Mouse (Mus musculus) forebrain, embryonic 15.5 days (tissue): Measurements from ENCODE around the gene Gnb4. TPM values are rescaled to one million over a fixed set of nuclear protein-coding genes. Genes with fewer than 3 reads are reported as not detected.

Experiments
- ATAC-seq: fragments of 200-750 bp; cut with Nextera tagmentation; replicated peaks from 2 replicates; pipeline ENCODE4 v1.8.0; 2017; ENCODE audit warnings: mild to moderate bottlenecking, moderate TSS enrichment, moderate library complexity
- H3K27ac ChIP-seq: fragments of 300-500 bp; sonication (generic); replicated peaks from 2 replicates; pipeline ENCODE4 v1.5.1; 2015; ENCODE audit warnings: mild to moderate bottlenecking, inconsistent platforms
- H3K27me3 ChIP-seq: fragments of 300-500 bp; sonication (generic); 2 replicates; pipeline ENCODE4 v1.6.1; 2015; ENCODE audit warnings: inconsistent platforms
- H3K36me3 ChIP-seq: fragments of 300-500 bp; sonication (generic); 2 replicates; pipeline ENCODE4 v1.6.1; 2015; ENCODE audit warnings: mild to moderate bottlenecking, inconsistent platforms
- H3K4me1 ChIP-seq: fragments of 300-500 bp; sonication (generic); 2 replicates; pipeline ENCODE4 v1.6.1; 2015; ENCODE audit warnings: inconsistent platforms
- H3K4me2 ChIP-seq: fragments of 300-500 bp; sonication (generic); replicated peaks from 2 replicates; pipeline ENCODE4 v1.6.1; 2015; ENCODE audit warnings: mild to moderate bottlenecking, inconsistent platforms
- H3K4me3 ChIP-seq: fragments of 300-500 bp; sonication (generic); 2 replicates; pipeline ENCODE4 v1.5.1; 2015; ENCODE audit warnings: mild to moderate bottlenecking, inconsistent platforms
- H3K9ac ChIP-seq: fragments of 300-500 bp; sonication (generic); replicated peaks from 2 replicates; pipeline ENCODE4 v1.6.1; 2015; ENCODE audit warnings: mild to moderate bottlenecking, inconsistent platforms
- H3K9me3 ChIP-seq: fragments of 300-500 bp; sonication (generic); 2 replicates; pipeline ENCODE4 v1.6.1; 2016; ENCODE audit warnings: inconsistent platforms
- WGBS: fragments of 180-500 bp; shearing (Covaris S2); methylation state at CpG from one replicate; pipeline ENCODE4 v1.1.7; 2015; ENCODE audit warnings: mixed read lengths; 5-methylcytosine and 5-hydroxymethylcytosine counted together
- polyA plus RNA-seq: library from polyadenylated mRNA; unstranded; fragments of >200 nt; fragmentation: Nextera tagmentation; extraction: Ambion mirVana; gene quantifications from 2 replicates; pipeline ENCODE4 v1.2.1, GENCODE M21; 2015

Gnb4 gene
- polyA plus RNA-seq, 1 experiment from 2014 or later = 71.8 TPM

DNA sequence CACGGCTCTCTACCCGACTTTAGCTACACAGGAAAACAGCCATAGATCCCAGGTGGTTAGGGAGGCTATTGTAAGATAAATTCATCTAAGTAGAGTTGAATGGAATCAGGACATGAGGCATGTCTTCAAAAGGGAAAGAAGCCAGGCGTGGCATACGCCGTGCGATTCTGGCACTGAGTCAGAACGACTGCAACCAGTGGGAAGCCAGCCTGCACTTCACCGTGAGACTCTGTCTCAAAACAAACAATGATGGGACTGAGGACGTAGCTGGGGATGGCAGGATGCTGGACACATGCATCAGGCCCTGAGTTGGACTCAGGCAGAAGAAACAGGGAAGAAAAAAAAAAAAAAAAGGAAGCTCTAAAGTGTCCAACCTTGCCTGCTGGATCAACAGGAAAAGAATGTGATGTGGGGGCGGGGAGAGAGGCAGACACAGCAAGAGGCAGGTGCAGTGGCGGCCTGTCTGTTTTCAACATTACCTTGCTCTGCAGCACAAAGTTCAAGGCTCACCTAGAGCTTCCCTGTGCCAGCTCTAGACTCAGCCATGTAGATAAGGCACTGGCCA, 4.7 kb downstream of the Gnb4 start:
- ATAC-seq = no peak
- H3K9me3 ChIP-seq = no peaks in the 10 kb centered on the region
- H3K9ac ChIP-seq = no peak overlapping the region
- no peaks in the 10 kb centered on the region for H3K27me3 ChIP-seq
- 72% methylated on average over 11 of the region's 11 CpGs for WGBS
- no peak overlapping the region for H3K4me2 ChIP-seq
- H3K4me3 ChIP-seq = no peak overlapping the region
- H3K4me1 ChIP-seq = peaks cover 3% of the 10 kb centered on the region; the same call in 1 of the 2 replicates
- H3K36me3 ChIP-seq = no peaks in the 10 kb centered on the region
- no peak overlapping the region for H3K27ac ChIP-seq

DNA sequence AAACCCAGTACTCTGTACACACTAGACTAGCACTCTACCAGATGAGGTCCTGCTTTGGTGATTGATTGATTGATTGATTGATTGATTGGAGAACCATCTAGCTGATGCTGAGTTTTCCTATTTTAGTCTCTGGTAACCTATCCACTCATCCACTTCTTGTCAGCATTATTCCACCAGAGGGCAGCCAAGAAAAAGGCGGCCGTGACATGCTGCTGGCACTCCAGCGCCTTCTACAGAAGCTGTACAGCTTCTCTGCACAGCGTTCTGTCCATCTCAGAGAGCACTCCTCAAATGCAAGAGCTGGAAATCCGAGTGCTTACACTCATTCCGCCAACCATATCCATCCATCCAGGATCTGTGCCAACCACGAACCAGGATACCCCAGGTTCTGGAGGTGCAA, 5.8 kb downstream of the Gnb4 start:
- peaks cover 3% of the 10 kb centered on the region; the same call in 1 of the 2 replicates for H3K4me1 ChIP-seq
- no peak overlapping the region for H3K9ac ChIP-seq
- no peak overlapping the region for H3K27ac ChIP-seq
- H3K9me3 ChIP-seq = no peaks in the 10 kb centered on the region
- WGBS = 34% methylated on average over 7 of the region's 7 CpGs
- H3K4me2 ChIP-seq = no peak overlapping the region
- no peaks in the 10 kb centered on the region for H3K36me3 ChIP-seq
- ATAC-seq = 0 out of 2 replicates have a peak, but pooled peaks have one; percentile 38
- H3K4me3 ChIP-seq = no peak overlapping the region
- H3K27me3 ChIP-seq = no peaks in the 10 kb centered on the region

DNA sequence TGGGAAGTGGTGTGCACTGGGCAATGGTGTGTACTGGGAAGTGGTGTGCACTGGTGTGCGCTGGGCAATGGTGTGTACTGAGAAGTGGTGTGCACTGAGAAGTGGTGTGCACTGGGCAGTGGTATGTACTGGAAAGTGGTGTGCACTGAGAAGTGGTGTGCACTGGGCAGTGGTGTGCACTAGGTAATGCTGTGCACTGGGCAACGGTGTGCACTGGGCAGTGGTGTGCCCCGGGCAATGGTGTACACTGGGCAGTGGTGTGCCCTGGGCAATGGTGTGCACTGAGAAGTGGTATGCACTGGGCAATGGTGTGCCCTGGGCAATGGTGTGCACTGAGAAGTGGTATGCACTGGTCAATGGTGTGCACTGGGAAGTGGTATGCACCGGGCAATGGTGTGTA, 7.2 kb downstream of the Gnb4 start:
- no peaks in the 10 kb centered on the region for H3K9me3 ChIP-seq
- no peak overlapping the region for H3K27ac ChIP-seq
- no peaks in the 10 kb centered on the region for H3K36me3 ChIP-seq
- 95% methylated on average over 4 of the region's 4 CpGs for WGBS
- H3K27me3 ChIP-seq = no peaks in the 10 kb centered on the region
- H3K4me1 ChIP-seq = peaks cover 3% of the 10 kb centered on the region; the same call in 1 of the 2 replicates
- no peak overlapping the region for H3K4me3 ChIP-seq
- no peak overlapping the region for H3K9ac ChIP-seq
- peak; percentile 24 for ATAC-seq
- no peak overlapping the region for H3K4me2 ChIP-seq

DNA sequence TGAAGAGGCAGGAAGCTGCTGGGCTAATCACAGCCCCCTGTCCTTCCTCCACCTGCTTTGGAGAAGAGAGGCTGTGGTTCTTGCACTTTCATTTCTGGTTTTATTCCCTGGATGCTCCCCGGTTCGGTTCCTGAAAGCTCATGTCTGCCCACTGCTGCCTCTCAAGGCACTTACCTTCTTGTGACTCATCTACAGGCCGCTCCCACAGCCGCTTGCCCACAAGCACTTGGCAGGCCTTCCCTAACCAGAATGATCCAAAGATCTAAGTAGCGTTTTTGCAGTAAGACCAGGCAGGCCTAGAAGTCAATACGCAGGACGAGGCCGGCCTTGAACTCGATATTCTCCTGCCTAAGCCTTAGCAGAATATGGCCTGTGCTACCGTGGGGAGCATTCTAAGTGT, 15.3 kb downstream of the Gnb4 start:
- ATAC-seq = no peak
- 0 out of 2 replicates have a peak, but pooled peaks cover 3% of the 10 kb centered on the region for H3K9me3 ChIP-seq
- no peak overlapping the region for H3K4me3 ChIP-seq
- H3K9ac ChIP-seq = no peak overlapping the region
- H3K27ac ChIP-seq = no peak overlapping the region
- H3K4me1 ChIP-seq = no peaks in the 10 kb centered on the region
- no peaks in the 10 kb centered on the region for H3K27me3 ChIP-seq
- H3K36me3 ChIP-seq = no peaks in the 10 kb centered on the region
- WGBS = 94% methylated on average over 10 of the region's 10 CpGs
- no peak overlapping the region for H3K4me2 ChIP-seq

DNA sequence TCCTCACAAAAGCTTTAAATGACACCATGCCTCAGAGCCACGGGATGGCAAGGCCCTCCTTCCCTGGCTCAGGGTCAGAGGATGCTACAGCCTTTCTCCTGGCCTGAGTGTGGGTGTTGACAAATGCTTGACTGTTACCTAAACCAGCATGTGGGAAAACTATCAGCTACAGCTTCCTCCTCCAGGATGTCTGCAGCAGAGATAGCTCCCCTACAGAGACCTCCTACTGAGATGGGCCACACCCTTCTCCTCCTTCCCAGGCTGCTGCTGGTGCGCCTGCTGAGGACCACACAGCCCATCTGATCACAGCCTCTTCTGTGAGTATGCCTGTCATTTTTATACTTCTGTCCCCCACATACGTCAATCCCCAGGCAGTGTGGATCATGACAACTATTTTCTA, 17.1 kb downstream of the Gnb4 start:
- no peak overlapping the region for H3K9ac ChIP-seq
- WGBS = 78% methylated on average over 3 of the region's 3 CpGs
- H3K27ac ChIP-seq = no peak overlapping the region
- H3K9me3 ChIP-seq = 0 out of 2 replicates have a peak, but pooled peaks cover 3% of the 10 kb centered on the region
- H3K4me1 ChIP-seq = no peaks in the 10 kb centered on the region
- H3K36me3 ChIP-seq = no peaks in the 10 kb centered on the region
- H3K4me2 ChIP-seq = no peak overlapping the region
- no peak for ATAC-seq
- no peaks in the 10 kb centered on the region for H3K27me3 ChIP-seq
- H3K4me3 ChIP-seq = no peak overlapping the region

DNA sequence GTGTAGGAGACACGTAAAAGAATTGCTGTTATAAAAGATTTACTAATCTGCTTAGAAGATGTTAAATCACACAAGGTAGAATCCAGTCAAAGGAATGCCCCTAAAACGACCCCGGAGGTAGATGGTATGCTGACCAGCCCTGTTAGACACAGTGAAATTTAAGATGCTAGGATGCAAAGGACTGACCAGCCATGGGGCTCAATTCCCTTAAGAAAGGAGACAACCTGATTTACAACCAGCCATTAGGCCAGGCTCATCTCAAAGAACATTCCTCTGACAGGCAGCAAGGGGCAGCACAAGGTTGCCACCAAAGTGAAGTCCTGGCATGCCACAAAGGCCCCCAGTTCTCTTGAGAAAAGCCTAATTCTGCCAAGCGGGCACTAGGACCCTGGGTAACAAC, 21.3 kb downstream of the Gnb4 start:
- no peak for ATAC-seq
- WGBS = 89% methylated on average over 4 of the region's 4 CpGs
- peaks cover 4% of the 10 kb centered on the region; the same call in 1 of the 2 replicates for H3K36me3 ChIP-seq

DNA sequence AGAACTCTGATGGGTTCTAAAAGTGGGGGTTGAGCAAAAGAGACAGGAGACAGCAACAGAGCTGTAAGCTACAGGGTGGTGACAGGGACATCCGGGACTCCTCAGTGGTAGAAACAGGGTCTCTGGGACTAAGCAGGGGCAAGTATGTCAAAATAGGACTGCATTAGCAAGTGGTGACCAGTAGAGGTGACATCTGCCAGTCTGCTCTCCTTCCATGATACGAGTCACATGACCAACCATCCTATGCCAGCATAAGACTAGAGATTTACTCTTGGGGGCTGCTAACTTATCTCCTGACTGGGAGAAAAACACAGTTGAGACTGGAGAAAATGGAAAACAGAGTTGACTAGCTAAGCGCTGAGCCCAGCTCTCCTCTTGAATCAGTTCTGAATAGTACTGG, 30.1 kb downstream of the Gnb4 start:
- H3K36me3 ChIP-seq = peaks cover 34% of the 10 kb centered on the region; the same call in 1 of the 2 replicates

More for the DNA sequence above, 21.3 kb downstream of the Gnb4 start:
- 0 out of 2 replicates have a peak, but pooled peaks cover 3% of the 10 kb centered on the region for H3K9me3 ChIP-seq
- H3K4me1 ChIP-seq = no peaks in the 10 kb centered on the region
- H3K4me3 ChIP-seq = no peak overlapping the region
- H3K4me2 ChIP-seq = no peak overlapping the region
- no peaks in the 10 kb centered on the region for H3K27me3 ChIP-seq
- no peak overlapping the region for H3K9ac ChIP-seq
- H3K27ac ChIP-seq = no peak overlapping the region

DNA sequence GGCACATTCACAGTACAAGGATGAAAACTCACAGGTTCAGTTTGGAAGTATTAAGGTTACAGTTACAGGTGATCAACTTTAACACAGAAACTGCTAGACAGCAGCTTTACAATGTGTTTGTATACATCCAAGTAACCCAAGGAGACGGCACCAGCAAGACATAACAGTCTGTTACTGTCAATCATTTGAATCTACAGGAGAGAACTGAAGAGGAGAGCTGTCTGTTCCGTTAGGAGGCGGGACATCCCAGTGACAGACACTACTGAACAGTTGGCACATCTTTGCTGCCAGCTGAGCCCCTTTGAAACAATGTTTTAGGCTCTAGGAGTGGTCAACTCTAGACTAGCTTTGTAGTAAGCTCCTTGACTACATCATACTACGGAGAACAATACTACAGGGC, 32.9 kb downstream of the Gnb4 start:
- Histone ChIP-seq H3K4me1 (no peaks in the 10 kb centered on the region), H3K27ac (no peak overlapping the region), H3K4me2 (no peak overlapping the region), H3K9ac (no peak overlapping the region), H3K4me3 (no peak overlapping the region), H3K27me3 (no peaks in the 10 kb centered on the region), H3K36me3 (peaks cover 31% of the 10 kb centered on the region; the same call in 1 of the 2 replicates), H3K9me3 (no peaks in the 10 kb centered on the region)
- ATAC-seq = peak; percentile 48
- 78% methylated on average over 4 of the region's 4 CpGs for WGBS

More for the DNA sequence above, 30.1 kb downstream of the Gnb4 start:
- 95% methylated on average over 3 of the region's 3 CpGs for WGBS
- Histone ChIP-seq H3K4me1 (no peaks in the 10 kb centered on the region), H3K4me3 (no peak overlapping the region), H3K9ac (no peak overlapping the region), H3K27ac (no peak overlapping the region), H3K27me3 (no peaks in the 10 kb centered on the region), H3K9me3 (no peaks in the 10 kb centered on the region), H3K4me2 (no peak overlapping the region)
- ATAC-seq = no peak

DNA sequence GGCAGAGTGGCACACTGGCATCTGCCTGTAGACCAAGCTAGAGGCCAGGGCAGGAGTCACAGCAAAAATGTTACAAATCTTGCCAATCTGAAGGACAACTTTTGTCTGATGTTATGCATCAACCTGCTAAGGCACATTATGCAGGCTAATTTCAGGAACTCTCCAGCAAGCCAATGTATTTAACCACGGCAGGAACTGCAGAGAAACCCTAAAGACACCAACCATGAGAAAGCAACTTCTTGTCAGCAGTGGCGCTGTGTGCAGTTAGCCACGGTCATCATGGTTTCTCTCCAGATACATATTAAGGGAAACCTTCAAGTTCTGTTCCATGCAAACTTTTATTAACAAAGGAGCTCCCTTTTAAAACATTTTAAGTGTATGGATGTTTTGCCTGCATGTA, 34.5 kb downstream of the Gnb4 start:
- Histone ChIP-seq H3K9me3 (no peaks in the 10 kb centered on the region), H3K36me3 (peaks cover 39% of the 10 kb centered on the region; the same call in 1 of the 2 replicates), H3K27me3 (no peaks in the 10 kb centered on the region), H3K4me1 (no peaks in the 10 kb centered on the region), H3K4me2 (no peak overlapping the region), H3K4me3 (no peak overlapping the region), H3K27ac (no peak overlapping the region), H3K9ac (no peak overlapping the region)
- 92% methylated on average over 3 of the region's 3 CpGs for WGBS
- ATAC-seq = no peak

DNA sequence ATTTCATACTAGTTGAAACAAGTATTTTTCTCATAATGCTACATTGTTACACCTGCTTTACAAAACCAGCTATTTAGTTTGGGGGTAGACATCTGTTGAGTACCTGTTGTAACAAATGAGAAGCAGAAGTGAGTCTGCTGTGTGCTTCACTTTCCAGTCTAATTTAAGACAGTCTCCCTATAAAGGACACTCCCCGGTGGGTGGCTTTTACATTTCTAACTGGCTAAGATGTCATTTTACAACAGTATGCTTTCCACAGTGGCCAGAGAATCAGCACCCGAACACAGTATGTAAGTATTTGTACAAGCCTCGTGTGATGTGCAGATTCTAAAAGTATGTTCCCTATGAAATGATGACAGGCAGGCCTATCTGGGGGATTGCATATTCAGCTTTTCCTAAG, 35.6 kb downstream of the Gnb4 start:
- Histone ChIP-seq H3K4me2 (no peak overlapping the region), H3K9ac (no peak overlapping the region), H3K4me3 (no peak overlapping the region), H3K4me1 (no peaks in the 10 kb centered on the region), H3K27me3 (no peaks in the 10 kb centered on the region), H3K36me3 (peaks cover 38% of the 10 kb centered on the region; the same call in 1 of the 2 replicates), H3K27ac (no peak overlapping the region), H3K9me3 (no peaks in the 10 kb centered on the region)
- ATAC-seq = no peak
- 86% methylated on average over 3 of the region's 3 CpGs for WGBS

DNA sequence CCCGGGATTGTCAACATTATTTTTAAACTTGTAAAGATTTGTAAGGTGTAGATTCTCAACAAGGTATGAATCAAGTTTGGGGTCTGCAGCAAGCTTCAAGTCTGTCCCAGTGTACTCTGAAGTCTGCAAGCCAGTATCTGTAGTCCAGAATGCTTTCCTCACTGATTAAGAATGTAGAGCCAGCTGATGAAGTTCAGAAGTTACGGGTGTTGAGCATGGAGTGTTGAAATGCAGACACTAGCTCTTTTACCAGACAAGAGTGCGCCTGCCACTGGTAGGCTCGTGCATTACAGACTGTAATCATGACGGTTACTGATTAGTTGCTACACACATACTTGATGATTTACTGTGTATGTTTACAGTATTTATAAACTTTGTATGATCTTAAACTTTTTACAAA, 37.6 kb downstream of the Gnb4 start:
- H3K27ac ChIP-seq = no peak overlapping the region
- H3K27me3 ChIP-seq = no peaks in the 10 kb centered on the region
- no peak overlapping the region for H3K9ac ChIP-seq
- ATAC-seq = no peak
- H3K36me3 ChIP-seq = peaks cover 44% of the 10 kb centered on the region
- H3K4me2 ChIP-seq = no peak overlapping the region
- H3K4me1 ChIP-seq = no peaks in the 10 kb centered on the region
- 90% methylated on average over 5 of the region's 5 CpGs for WGBS
- no peak overlapping the region for H3K4me3 ChIP-seq
- no peaks in the 10 kb centered on the region for H3K9me3 ChIP-seq

DNA sequence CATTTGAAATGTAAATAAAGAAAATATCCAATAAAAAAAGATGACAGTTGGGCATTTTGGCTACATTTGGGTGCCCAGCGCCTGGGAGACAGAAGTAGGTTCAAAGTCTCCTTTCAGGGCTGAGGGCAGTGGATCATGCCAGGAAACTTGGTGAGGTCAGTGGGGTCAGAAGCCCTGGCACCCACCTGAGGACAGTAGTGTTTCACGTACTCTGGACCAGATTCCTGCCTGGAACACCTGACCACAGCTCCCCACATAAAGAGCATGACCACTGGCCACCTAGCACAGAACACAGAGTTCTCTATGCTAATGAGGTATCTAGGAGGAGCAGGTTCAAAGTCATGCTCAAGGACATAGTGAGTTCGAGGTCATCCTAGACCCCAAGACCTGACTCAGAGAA, 41.2 kb downstream of the Gnb4 start:
- H3K9ac ChIP-seq = no peak overlapping the region
- WGBS = 98% methylated on average over 3 of the region's 3 CpGs
- H3K36me3 ChIP-seq = peaks cover 31% of the 10 kb centered on the region
- H3K9me3 ChIP-seq = no peaks in the 10 kb centered on the region
- ATAC-seq = no peak
- no peak overlapping the region for H3K27ac ChIP-seq
- no peaks in the 10 kb centered on the region for H3K27me3 ChIP-seq
- H3K4me1 ChIP-seq = no peaks in the 10 kb centered on the region
- no peak overlapping the region for H3K4me2 ChIP-seq
- H3K4me3 ChIP-seq = no peak overlapping the region

DNA sequence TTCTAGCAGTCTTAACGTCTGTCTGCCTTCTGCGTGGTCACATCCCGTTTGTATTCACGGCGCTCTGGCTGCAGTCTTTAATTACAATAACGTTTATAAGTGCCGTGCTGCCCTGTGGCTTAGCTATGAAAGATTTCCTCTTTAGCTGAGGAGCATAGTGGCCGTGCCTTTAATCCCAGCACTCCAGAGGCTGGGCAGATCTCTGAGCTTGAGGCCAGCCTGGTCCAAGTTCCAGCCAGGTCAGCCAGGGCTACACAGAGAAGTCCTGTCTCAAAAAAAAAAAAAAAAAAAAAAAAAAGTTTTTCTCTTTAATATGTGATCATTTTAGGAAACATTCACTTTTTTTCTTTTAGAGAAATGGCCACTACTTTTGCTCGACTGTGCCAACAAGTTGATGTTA, 42.5 kb downstream of the Gnb4 start:
- Histone ChIP-seq H3K9me3 (no peaks in the 10 kb centered on the region), H3K4me2 (no peak overlapping the region), H3K4me1 (no peaks in the 10 kb centered on the region), H3K36me3 (peaks cover 43% of the 10 kb centered on the region), H3K27ac (no peak overlapping the region), H3K4me3 (no peak overlapping the region), H3K9ac (no peak overlapping the region), H3K27me3 (no peaks in the 10 kb centered on the region)
- ATAC-seq = no peak
- WGBS = 24% methylated on average over 9 of the region's 9 CpGs
